Mouse (Mus musculus): ENCODE results near the gene Zbtb34.

The Zbtb34 gene

GRCm38 (mm10) chr2:33430771-33431699 lies at the start of gene Zbtb34:
Gene Zbtb34, minus strand, starts transcription at chr2:33431324.
- peak; percentile 37 for DNase-seq (ENCODE audit: low read depth)

- DNase-seq (ENCODE audit: low read depth): no peak
Measured at GRCm38 (mm10) chr2:33477961-33478755, 47.0 kb upstream of the Zbtb34 start.

- no peak for DNase-seq (ENCODE audit: low read depth)
Measured at GRCm38 (mm10) chr2:33475961-33476360, 44.8 kb upstream of the Zbtb34 start.

- peak; percentile 95 for DNase-seq (ENCODE audit: low read depth)
Measured at GRCm38 (mm10) chr2:33468466-33469097, 37.5 kb upstream of the Zbtb34 start, which contains the start of gene Zbtb43. Gene Zbtb43, minus strand, starts transcription at chr2:33468559.

- no peak for DNase-seq (ENCODE audit: low read depth)
Measured at GRCm38 (mm10) chr2:33467546-33468465, 36.7 kb upstream of the Zbtb34 start.

GRCm38 (mm10) chr2:33465966-33466365 lies 34.8 kb upstream of the Zbtb34 start:
- no peak for DNase-seq (ENCODE audit: low read depth)

- no peak for DNase-seq (ENCODE audit: low read depth)
Measured at GRCm38 (mm10) chr2:33465215-33465614, 34.1 kb upstream of the Zbtb34 start.

GRCm38 (mm10) chr2:33462066-33462465 lies 30.9 kb upstream of the Zbtb34 start:
- no peak for DNase-seq (ENCODE audit: low read depth)

- DNase-seq (ENCODE audit: low read depth): no peak
Measured at GRCm38 (mm10) chr2:33461066-33461465, 29.9 kb upstream of the Zbtb34 start.

- DNase-seq (ENCODE audit: low read depth): no peak
Measured at GRCm38 (mm10) chr2:33459660-33460059, 28.5 kb upstream of the Zbtb34 start.

- no peak for DNase-seq (ENCODE audit: low read depth)
Measured at GRCm38 (mm10) chr2:33456696-33457095, 25.6 kb upstream of the Zbtb34 start.

GRCm38 (mm10) chr2:33456242-33456641 lies 25.1 kb upstream of the Zbtb34 start:
- no peak for DNase-seq (ENCODE audit: low read depth)

GRCm38 (mm10) chr2:33455350-33455749 lies 24.2 kb upstream of the Zbtb34 start:
- DNase-seq (ENCODE audit: low read depth): no peak

GRCm38 (mm10) chr2:33454816-33455215 lies 23.7 kb upstream of the Zbtb34 start:
- DNase-seq (ENCODE audit: low read depth): no peak

GRCm38 (mm10) chr2:33453476-33453875 lies 22.4 kb upstream of the Zbtb34 start:
- DNase-seq (ENCODE audit: low read depth): no peak

GRCm38 (mm10) chr2:33452721-33453120 lies 21.6 kb upstream of the Zbtb34 start:
- DNase-seq (ENCODE audit: low read depth): no peak

- DNase-seq (ENCODE audit: low read depth): no peak
Measured at GRCm38 (mm10) chr2:33452140-33452539, 21.0 kb upstream of the Zbtb34 start.

GRCm38 (mm10) chr2:33451038-33451978 lies 20.2 kb upstream of the Zbtb34 start:
- DNase-seq (ENCODE audit: low read depth): no peak

- DNase-seq (ENCODE audit: low read depth): no peak
Measured at GRCm38 (mm10) chr2:33449119-33449873, 18.2 kb upstream of the Zbtb34 start.
